Mouse (Mus musculus) NIH3T3 (cell line): ENCODE data around the gene Egfl7.

Source experiments
- DNase-seq: peaks from one replicate; pipeline ENCODE4 v3.0.0-alpha.2; 2012; ENCODE audit warnings: low read depth

Gene Egfl7

DNA sequence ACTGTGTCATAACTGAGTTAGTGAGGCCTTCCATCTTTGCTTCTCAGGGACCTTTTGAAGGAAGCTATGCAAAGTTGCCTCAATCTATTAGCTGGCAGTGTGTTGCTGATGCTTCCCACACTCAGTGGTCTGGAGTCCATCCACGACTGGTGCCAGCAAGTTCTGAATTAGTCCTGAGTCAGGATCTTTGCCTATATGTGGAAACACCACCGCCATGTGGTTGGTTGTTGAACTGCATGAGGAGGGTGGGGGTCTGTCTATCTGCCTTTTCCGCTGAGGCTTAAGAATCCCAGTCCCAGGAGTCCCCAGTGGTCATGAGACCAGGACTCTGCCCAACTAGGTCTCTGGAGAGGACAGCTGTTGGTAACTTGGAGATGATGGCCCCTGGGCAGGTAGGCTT is 9.8 kb upstream of the Egfl7 start:
- DNase-seq = peak; percentile 84

DNA sequence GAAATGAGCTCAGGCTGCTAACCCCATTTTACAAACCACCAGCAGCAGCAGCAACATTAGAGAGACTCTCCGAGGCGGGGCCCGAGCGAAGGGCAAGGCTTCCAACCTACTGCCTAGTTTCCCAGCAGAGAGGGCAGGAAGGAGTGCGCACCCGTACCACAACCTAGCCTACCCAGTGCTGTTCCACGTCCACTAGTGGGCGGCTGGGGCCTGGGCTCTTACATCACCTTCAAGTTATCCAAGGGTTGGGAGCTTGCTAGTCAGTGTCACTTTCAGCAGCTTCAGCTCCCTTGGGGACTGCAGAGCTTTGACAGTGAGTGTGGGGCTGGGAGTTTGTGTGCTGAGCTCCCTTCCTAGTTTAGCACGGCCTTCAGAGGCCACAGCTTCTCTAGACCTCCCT is 8.4 kb upstream of the Egfl7 start:
- no peak for DNase-seq

DNA sequence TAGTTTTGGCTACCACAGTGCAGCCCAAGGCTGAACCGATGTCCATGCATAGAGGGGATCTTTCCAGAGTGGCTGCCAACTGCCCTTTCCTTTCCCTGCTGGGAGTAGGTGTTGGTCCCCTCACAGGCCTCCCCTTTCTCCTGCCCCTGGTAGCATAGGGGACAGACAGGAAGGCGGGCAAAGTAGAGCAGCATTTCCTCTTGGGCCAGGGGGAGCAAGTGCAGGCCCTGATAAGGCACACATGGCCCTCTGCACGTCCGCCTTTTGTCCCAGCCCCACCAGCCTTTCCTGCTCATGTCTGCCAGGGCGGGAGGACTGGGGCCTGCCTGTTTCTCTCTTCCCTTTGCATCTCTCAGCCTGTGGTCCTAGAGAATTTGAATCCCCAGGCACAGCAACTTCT is 8.0 kb upstream of the Egfl7 start:
- DNase-seq = no peak

DNA sequence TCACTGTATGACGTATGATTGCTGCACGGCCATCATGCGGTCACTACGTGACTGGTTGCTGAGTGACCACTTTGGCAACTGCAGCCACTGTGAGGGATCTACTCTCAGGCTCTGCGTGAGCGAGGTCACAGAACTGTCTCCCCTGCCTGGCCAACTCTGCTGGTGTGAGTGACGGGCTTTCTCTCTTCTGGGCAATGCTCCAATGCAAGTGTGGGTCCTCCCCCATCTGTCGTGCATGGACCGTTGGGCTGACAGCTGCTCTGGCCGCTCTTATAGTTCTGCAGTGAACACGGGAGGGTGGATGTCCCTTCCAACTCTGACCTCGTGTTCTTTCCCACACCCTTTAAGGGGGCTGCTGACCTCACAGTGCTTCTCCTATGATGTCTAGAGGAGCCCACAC is 6.4 kb upstream of the Egfl7 start:
- DNase-seq = no peak

DNA sequence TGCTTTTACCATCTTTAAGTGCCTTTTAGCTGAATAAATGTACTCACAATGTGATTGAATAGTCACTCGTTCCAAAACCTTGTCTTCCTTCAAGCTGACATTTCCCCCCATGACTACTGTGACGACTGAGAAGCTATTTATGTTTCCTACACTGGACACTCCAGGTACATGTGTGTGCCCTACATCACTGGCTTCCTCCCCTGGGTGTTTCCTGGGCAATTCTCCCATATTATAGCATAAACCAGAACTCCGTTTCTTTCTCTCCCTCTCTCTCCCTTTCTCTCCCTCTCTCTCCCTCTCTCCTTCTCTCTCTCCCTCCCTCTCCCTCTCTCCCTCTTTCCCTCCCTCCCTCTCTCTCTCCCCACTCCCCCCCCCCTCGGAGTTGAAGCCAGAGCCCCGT is 6.0 kb upstream of the Egfl7 start:
- DNase-seq = no peak

DNA sequence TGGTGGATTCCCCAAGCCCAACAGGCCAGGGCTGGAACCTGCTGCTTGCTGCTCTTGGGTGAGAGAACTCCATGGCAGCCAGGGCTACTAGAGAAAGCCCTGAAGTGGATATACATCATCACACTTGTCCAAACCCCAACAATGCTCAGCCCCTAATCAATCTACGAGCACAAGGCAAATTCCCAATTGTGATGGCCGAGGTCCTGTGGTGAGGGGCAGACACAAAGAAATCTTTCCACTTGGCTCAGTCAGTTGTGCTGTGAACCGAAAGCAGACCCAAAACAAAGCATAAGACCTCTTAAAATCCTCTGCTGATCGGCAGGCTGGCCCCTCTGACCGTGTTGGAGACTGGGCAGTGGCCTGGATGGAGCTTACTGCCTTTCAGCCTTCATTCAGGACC is 5.0 kb upstream of the Egfl7 start:
- DNase-seq = no peak

DNA sequence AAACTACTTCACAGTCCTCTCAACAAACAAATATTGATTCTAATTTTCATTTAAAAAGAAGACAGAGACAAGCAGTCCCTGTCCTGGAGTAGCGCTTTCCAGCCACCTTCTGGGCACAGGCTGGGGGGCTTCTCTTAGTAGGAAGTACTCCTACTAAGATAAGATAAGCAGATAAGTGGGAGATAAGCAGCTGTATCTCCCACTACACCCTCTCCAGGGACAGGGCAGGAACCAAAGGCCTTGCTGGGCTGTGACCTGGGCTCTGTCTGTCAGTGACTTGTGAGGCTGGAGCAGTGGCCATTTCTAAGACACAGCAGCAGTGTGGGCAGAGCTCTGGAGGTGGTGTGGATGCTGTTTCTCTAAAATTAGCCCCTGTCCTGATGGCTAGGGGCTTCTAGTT is 4.4 kb upstream of the Egfl7 start:
- no peak for DNase-seq

DNA sequence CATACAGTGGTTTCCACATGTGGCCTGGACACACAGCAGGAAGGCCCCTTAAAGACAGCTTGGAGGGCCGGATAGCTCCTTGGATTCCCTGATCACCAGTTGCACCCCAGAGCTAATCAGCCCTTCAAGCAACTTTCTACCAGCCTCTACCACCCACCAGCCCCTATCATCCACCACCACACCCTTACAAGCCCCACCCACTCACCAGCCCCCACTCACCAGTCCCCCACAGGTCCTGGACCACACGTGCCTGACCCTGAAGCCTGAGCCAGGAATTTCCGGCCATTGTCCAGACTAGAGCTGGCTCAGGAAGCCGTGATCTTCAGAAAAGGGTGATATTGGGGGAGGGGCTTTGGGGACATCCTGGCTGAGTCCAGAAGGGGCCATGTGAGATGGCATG is 3.9 kb upstream of the Egfl7 start:
- DNase-seq = no peak

DNA sequence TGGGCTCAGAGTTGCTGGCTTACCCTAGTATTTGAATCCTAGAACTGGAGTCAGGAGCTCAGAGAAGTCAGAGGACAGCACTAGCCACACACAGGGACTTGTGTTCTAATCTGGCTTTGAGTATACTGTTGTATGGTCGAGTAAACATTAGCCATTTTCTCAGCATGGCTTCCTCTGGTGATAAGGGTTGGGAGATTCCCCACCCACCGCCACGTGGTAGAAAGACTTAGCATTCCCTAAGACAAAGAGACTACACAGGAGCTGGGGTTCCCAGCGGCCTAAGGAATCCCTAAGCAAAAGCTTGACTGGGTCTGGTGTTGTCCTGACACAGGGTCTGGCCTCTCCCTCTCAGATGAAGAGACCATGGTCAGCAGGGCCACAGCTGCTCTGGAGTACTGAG is 3.4 kb upstream of the Egfl7 start:
- DNase-seq = no peak

DNA sequence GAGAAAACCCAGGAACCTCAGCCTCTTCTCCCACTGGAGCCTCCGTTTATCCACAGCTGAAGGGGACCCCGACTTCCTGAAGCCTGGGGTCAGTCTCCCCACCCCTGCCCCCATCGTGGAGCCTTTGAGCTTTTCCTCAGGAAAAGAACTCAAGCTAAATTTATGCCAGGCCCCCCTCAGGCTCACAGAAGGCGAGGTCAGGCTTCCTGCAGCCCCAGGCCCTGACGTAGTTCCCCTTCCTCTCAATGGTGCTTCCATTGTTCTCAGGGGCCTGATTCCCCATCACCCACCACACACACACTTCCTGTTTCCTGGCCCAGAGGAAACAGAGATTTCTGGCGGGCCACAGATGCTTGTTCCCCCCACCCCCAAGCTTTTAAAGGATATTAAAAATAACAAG is 1.4 kb upstream of the Egfl7 start:
- DNase-seq = no peak

DNA sequence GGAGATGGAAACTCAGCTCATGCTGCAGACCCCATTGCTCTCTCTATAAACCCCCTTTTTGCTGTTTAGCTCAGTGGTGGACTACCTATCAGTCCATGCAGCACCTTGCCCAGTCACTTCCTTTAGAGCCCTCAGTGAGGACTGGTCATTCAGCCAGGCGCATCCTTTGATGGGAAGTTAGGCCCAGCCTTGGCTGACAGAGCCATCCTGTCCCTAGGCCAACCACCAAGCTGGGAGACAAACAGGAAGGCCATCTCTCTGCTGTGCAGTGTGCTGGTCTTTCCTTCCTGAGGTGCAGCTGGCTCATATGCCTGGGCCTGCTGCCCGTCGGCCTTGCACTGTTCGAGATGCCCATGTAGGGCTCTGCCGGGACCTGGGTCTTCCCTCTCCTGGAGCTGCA is 937 bp downstream of the Egfl7 start:
- no peak for DNase-seq

DNA sequence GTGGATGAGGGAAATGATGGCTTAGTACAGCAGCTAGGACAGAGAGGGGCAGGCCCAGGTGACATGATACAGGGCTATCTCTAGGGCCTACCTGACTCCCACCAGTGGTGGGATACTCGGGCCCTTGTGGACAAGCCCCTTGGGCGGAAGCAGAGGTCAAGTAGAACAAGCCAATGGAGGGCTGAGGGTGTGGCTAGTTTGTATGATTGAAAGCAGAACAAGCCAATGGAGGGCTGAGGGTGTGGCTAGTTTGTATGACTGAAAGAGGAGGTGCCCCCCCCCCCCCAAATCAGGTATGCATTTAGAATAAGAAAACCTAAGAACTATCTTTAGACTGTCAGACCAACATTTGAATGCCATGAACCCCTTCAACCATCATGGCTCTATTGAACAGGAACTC is 2.4 kb downstream of the Egfl7 start:
- no peak for DNase-seq

DNA sequence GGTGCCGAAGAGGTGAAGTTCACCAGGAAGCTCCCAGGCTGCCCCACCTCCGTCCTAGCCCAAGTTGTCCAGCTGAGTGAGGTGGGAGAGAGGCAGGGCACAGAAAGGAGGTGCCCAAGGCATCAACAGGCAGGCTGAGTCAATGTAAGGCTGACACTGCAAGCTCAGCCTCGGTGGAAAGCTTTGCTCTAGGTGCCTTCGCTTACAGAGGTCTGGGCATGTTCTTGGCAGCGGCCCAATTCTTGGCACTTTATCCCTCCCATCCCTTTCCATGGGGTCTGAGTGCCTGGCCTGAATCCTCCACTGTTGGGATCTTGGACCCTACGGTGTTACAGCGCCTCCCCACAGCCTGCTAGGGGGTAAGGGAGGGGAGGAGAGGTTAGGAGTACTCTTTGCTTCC is 2.9 kb downstream of the Egfl7 start:
- no peak for DNase-seq

DNA sequence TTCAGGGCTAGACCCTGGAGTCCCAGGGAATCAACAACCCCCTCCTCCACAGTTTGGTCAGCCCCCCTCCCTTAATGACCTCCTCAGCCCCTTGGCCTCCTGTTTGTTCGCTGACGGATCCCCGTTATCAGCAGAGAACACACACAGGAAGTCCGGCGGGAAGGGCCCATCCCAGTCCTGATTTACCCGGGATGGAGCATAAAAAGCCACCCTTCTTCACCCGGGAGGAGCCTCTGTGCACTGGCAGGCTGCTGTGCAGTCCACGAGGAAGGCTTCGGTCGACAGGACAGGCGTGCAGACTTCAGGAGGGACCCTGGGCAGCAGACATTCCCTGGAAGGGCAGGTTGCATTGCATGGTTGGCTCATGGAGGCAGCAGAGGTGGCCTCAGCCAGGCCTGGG is 3.8 kb downstream of the Egfl7 start:
- no peak for DNase-seq

DNA sequence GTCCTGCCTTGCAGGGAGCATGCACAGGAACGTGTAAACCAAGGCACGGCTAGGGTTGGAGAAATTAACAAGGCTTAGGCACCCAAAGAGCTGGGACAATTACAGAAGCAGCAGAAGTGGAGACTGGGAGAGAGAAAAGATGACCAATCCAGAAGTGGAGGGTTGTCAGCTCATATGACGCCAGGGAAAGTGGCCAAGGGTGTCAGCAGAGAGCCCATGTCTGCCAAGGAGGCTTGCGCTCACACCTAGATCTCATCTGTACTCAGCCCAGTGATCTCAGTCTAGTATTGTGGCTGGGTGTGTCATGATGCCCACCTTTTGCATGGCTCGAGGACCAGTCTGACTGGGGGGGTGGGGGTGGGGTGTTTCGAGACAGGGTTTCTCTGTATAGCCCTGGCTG is 5.9 kb downstream of the Egfl7 start:
- peak; percentile 48 for DNase-seq

DNA sequence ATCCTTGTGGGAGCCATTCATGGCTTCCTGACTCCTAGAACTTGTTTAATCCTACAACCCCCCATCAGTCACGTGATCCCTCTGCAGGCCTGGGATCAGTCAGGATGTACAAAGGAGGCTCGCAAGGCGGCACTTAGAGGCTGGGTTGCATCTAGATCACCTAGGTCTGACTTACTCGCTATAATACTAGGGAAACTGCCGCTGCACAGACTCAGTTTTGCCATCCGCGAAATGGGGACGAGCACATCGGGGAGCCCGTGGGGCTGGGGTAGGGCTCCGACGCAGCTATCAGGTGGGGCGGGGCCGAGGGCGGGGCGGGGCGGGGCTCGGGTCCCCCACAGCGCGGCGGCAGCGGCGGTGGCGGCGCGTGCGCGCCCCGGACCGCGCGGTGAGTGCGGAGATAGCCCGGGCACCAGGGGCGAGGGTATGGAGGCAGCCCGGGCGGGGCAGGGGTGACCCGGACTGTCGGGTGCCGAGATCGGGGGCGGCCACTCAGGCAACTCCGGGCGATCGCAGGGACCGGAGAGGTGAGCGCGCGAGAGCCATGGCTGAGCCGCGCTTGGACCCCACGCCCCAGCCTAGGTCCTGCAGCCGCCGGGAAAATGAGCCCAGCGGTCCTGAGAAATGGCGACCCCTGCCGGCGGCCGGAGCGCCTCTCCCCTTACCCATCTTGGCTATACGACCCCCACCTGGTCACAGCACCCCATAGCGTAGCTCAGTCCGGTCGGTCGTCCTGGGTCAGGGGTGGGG is 6.7 kb downstream of the Egfl7 start, which contains the start of gene Gm20532:
Gene Gm20532 (plus strand): TSS at position 346 of the 750 bp plus-strand sequence.
- peak; percentile 60 for DNase-seq

DNA sequence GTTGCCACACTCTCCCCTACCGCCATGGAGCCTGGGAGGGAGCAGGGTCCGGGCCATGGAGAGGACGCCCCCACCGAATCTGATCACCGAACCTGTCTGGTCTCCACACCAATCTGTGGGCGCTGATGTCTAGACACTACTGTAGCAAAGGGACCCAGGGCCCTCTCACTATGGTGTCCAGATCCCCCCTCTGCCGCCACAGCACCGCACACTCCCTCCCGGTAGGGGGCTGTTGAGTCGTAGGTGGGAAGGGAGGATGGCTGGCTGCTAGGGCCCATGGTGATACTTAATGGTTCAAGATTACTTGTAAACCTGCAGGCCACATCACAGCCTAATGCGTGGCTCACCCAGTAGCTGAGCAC is 7.2 kb downstream of the Egfl7 start:
- peak; percentile 35 for DNase-seq

DNA sequence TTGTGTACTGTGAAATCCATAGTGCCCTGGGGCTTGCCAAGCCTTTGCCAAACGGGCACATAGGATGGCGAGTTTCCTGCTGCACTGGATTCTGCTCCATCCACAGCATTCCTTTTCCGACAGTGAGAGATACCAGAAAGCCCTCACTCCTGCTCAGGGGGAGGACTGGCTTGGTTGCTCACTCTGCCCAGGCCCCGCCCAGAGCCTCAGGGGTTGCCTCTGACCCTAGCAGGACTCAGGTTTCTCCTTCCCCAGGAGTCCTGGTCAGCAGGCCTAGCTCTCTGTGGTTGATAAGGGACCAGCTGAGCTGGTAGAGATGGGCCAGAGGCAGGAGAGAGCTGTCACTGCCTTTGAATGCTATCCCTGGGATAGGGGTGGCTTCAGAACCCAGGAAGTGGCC is 8.8 kb downstream of the Egfl7 start:
- peak; percentile 52 for DNase-seq

DNA sequence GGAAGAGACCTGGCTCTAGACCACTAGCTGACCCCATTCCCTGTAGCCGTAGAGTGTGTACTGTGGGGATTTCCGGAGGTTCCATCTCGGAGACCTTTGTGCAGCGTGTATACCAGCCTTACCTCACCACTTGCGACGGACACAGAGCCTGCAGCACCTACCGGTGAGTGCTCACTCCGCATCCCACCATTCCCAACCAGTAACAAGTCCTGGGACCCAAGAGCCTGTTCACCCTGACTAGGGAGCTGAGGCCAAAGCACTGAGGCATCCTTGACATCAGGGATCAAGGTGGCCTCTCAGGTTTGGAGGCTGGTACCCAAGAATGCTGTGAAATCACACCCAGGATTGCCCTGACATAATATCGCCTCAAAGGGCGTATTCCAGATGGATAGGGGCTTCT is 9.5 kb downstream of the Egfl7 start:
- no peak for DNase-seq

DNA sequence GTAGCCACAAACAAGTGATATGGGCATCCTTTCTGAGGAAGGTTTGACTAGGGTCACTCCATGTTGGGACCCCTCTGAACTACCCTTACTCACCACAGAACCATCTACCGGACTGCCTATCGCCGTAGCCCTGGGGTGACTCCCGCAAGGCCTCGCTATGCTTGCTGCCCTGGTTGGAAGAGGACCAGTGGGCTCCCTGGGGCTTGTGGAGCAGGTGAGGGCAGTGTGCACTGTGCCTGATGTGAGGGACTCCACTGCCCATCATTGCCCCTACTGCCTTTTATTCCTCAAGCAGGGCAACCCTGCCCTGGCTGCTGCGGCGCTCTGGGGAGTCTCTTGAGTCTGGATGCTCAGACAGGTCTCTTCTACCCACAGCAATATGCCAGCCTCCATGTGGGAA is 10.5 kb downstream of the Egfl7 start:
- DNase-seq = no peak

DNA sequence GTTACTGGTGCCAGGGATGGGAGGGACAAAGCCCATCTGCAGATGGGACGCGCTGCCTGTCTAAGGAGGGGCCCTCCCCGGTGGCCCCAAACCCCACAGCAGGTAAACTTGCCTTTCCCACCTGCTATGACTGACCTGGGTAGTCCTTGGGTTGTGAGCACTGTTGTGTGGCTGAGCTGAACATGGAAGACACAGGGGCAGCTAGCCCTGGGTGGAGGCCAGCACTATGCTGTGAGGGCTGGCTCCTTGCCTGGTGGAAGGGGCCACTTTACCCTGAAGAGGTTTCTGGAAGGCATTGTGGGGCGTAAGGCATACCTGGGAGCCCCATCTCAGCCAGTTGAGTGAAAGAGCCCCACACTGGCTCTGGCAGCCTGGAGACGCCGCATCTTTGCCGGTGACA is 11.1 kb downstream of the Egfl7 start:
- no peak for DNase-seq

DNA sequence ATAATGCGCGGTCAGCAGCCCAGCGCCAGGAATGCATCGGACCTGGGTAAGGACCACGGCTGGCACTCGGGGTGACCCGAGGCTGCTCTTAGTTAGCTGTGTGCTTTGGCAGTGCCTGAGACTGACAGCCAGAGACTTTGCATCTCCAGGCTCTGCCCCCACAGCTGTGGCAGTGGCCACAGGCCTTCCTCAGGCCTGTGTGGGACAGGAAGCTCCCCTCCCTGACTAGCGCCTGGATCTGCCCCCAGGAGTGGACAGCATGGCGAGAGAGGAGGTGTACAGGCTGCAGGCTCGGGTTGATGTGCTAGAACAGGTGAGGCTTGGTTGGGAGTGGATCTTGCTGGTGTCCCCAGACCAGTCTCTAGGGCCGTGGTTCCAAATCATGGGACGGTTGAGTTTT is 11.6 kb downstream of the Egfl7 start:
- no peak for DNase-seq

DNA sequence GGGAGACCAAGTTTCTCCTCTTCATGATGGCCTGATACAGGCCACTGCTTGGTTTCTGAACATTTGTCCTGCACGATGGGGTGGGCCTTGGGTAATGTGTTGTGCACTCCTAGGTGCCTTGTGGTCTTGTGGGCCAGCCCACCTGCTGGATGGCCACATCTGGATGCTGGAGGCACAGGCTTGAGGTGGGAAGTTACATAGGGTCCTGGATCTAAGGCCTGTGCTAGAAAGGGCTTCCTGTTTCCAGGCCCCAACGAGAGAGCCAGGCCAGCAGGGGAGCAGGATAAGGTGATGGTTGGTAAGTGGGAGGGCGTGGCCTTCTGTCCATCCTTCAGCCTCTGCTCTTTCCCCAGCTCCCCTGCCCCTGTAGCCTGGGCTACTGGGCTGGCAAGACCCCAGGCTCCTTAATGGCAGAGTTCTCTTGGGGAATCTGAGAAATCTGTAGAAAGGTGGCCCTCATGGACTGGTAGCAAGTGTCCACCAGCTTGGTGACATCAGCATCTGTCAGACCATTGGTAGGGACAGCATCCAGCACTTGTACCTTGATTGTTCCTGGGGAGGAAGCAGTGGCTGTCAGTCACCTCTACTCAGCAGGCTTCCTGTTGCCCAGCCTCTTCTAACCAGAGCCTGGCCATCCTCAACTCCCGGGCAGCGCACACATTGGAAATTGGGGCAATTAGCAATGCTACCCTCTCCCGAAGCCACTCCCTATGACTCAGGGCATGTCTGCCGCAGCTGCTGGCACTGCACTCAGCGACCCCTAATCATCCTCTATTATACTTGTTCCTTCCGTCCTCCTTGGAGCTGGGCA is 13.6 kb downstream of the Egfl7 start:
- no peak for DNase-seq

DNA sequence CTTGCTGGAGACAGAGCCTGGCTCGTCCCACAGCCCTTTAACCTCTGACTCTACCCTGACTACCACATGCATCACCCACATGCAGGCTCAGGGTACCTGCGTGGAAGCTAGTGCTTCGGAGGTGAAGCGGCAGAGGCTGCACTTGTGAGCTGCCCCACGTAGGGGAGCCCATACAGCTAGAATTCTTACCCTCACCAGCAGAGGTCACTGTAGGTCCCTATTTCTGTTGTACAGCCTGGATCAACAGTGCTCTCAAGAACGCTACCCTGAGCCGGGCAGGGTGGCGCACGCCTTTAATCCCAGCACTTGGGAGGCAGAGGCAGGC is 14.2 kb downstream of the Egfl7 start:
- DNase-seq = peak; percentile 78
